In the genomic region with DNA sequence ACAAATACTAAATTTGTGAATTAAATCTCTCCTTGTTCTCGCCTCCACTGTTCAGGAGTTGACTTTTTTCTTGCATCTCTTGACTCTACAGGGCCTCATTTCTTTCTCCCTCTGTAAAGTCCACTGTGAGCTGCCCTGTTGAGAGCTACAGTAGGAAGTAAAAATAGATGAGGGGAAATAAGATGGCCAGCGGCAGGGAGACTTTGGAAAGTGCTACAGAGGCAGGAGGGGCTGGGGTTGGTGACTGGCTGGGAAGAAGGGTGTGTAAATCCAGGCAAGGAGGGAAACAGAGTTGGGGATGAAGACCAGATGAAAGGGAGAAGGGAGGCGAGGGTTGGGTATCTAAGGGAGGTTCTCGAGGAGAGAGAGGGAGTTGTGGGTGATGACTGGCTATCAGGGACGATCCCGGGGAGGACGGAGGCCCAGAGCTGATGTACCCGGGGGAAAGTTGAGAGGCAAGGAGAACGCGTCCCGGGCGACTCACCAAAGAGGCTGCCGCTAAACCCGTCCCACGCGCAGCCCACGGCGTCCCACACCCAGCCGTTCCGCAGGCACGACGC, we compare ENCODE assay signal across 8 mouse cellular contexts. TPM values are rescaled to one million over a fixed set of nuclear protein-coding genes. Genes with fewer than 3 reads are reported as not detected.
DNase-seq lines count a peak whose midpoint lies in the region; ATAC-seq and TF ChIP-seq lines count a peak whose summit lies in the region.

No protein-coding gene starts in this region.

- no peaks in the 10 kb centered on the region for H3K27me3 ChIP-seq in heart, embryonic 14.5 days (ENCODE audit: control insufficient read depth, insufficient read depth, low read length)
- no peaks in the 10 kb centered on the region for H3K27me3 ChIP-seq in liver, embryonic 14.5 days (ENCODE audit: control insufficient read depth, insufficient read depth, low read length)
- no peaks in the 10 kb centered on the region for H3K27me3 ChIP-seq in stomach, embryonic 16.5 days (ENCODE audit: control insufficient read depth, insufficient read depth, low read length)

- peak; percentile 14 for DNase-seq in kidney, adult 9 months
- no peak for DNase-seq in kidney, postnatal 36 days
- peak in 1 of 3 experiments; percentile 14 for DNase-seq in liver, embryonic 14.5 days (ENCODE audit: low read depth in 3 of 3, low spot score in 3 of 3)
- no peak for DNase-seq in adrenal gland, adult 8-10 months
- DNase-seq in cerebellum, adult 9-11 months: no peak

- TF ChIP-seq CTCF in bone marrow, adult 2 months (IDR thresholded peaks at IDR 0.05; ENCODE audit: control insufficient read depth, insufficient read depth, low read length): no peak
- no peak for TF ChIP-seq CTCF in liver, embryonic 14.5 days (IDR thresholded peaks at IDR 0.05; ENCODE audit: low read depth)

- H3K4me3 ChIP-seq in bone marrow, adult 2 months (replicated peaks; ENCODE audit: control insufficient read depth, low read depth, low read length): peak overlapping the region; percentile 94
- peak overlapping the region; percentile 73 to 85 for H3K4me3 ChIP-seq in heart, embryonic 14.5 days (ENCODE audit: control insufficient read depth in 1 of 2, insufficient read depth in 1 of 2, low read depth in 1 of 2, low read length in 2 of 2)
- peak overlapping the region; percentile 77 to 90 for H3K4me3 ChIP-seq in liver, embryonic 14.5 days (ENCODE audit: insufficient read depth in 1 of 2, low read depth in 2 of 2, low read length in 2 of 2)
- peak overlapping the region; percentile 64 for H3K4me3 ChIP-seq in stomach, embryonic 16.5 days (replicated peaks; ENCODE audit: low read length)

- no peak for TF ChIP-seq POLR2A in bone marrow, adult 2 months (IDR thresholded peaks at IDR 0.05; ENCODE audit: borderline replicate concordance, control insufficient read depth, low read depth, low read length)

- H3K9me3 ChIP-seq in heart, embryonic 14.5 days (ENCODE audit: control insufficient read depth, low read length): no peaks in the 10 kb centered on the region
- H3K9me3 ChIP-seq in liver, embryonic 14.5 days (ENCODE audit: control insufficient read depth, low read length): no peaks in the 10 kb centered on the region
- H3K9me3 ChIP-seq in stomach, embryonic 16.5 days (replicated peaks; ENCODE audit: control insufficient read depth, low read length): no peaks in the 10 kb centered on the region

- WGBS in bone marrow, adult 2 months: 3% methylated on average over 22 of the region's 22 CpGs
- 2% methylated on average over 22 of the region's 22 CpGs for WGBS in heart, embryonic 14.5 days
- 2% methylated on average over 22 of the region's 22 CpGs for WGBS in liver, embryonic 14.5 days (ENCODE audit: insufficient replicate concordance)
- WGBS in stomach, embryonic 16.5 days: 1% methylated on average over 22 of the region's 22 CpGs

- H3K9ac ChIP-seq in heart, embryonic 14.5 days (ENCODE audit: low read length): peak overlapping the region; percentile 89
- H3K9ac ChIP-seq in liver, embryonic 14.5 days (replicated peaks): peak overlapping the region; percentile 75
- H3K9ac ChIP-seq in stomach, embryonic 16.5 days (ENCODE audit: low read length): peak overlapping the region; percentile 83

- peaks cover 13% of the 10 kb centered on the region for H3K36me3 ChIP-seq in heart, embryonic 14.5 days (ENCODE audit: control insufficient read depth, insufficient read depth, low read length)
- no peaks in the 10 kb centered on the region for H3K36me3 ChIP-seq in liver, embryonic 14.5 days (replicated peaks; ENCODE audit: control insufficient read depth, insufficient read depth, low read depth)
- H3K36me3 ChIP-seq in stomach, embryonic 16.5 days (ENCODE audit: control insufficient read depth, insufficient read depth, low read length): no peaks in the 10 kb centered on the region

- no peak for ATAC-seq in heart, embryonic 14.5 days (ENCODE audit: insufficient number of reproducible peaks, insufficient read depth, low FRiP score, low read depth)
- ATAC-seq in liver, embryonic 14.5 days (ENCODE audit: insufficient read depth): peak; percentile 0; the same call in 1 of the 2 replicates
- ATAC-seq in stomach, embryonic 16.5 days (ENCODE audit: insufficient read depth, low FRiP score): no peak

- TF ChIP-seq EP300 in liver, embryonic 14.5 days (IDR thresholded peaks at IDR 0.05; ENCODE audit: low read depth): no peak

- H3K27ac ChIP-seq in bone marrow, adult 2 months (ENCODE audit: control insufficient read depth, insufficient read depth, low read depth, low read length, poor library complexity): peak overlapping the region; percentile 82; the same call in 1 of the 2 replicates
- peak overlapping the region; percentile 90 to 91 for H3K27ac ChIP-seq in heart, embryonic 14.5 days (replicated peaks in 1 of 2; ENCODE audit: control insufficient read depth in 1 of 2, insufficient read depth in 1 of 2, low read depth in 2 of 2, low read length in 2 of 2)
- peak overlapping the region; percentile 7; the same call in 1 of the 2 replicates for H3K27ac ChIP-seq in liver, embryonic 14.5 days
- peak overlapping the region; percentile 75 for H3K27ac ChIP-seq in stomach, embryonic 16.5 days (ENCODE audit: low read length)

- no peaks in the 10 kb centered on the region for H3K4me1 ChIP-seq in bone marrow, adult 2 months (ENCODE audit: control insufficient read depth, insufficient read depth, low read length)
- peaks cover 9 to 24% of the 10 kb centered on the region in 2 experiments for H3K4me1 ChIP-seq in heart, embryonic 14.5 days (ENCODE audit: control insufficient read depth in 2 of 2, insufficient read depth in 2 of 2, low read length in 2 of 2)
- H3K4me1 ChIP-seq in liver, embryonic 14.5 days (replicated peaks; ENCODE audit: control insufficient read depth in 2 of 2, insufficient read depth in 2 of 2, low read length in 1 of 2): peaks cover 6 to 10% of the 10 kb centered on the region in 2 experiments
- no peaks in the 10 kb centered on the region for H3K4me1 ChIP-seq in stomach, embryonic 16.5 days (ENCODE audit: control insufficient read depth, insufficient read depth, low read length)

- H3K4me2 ChIP-seq in heart, embryonic 14.5 days (ENCODE audit: low read length): peak overlapping the region; percentile 84
- peak overlapping the region; percentile 93 for H3K4me2 ChIP-seq in liver, embryonic 14.5 days (ENCODE audit: low read depth)
- peak overlapping the region; percentile 71 for H3K4me2 ChIP-seq in stomach, embryonic 16.5 days (ENCODE audit: low read depth, low read length)

RNA-seq across cellular contexts. Expression of gene Opn3, which starts 0.8 kb away (rescaled TPM):
- polyA plus RNA-seq in bone marrow, adult 2 months (2011; ENCODE audit: insufficient read depth, insufficient read length, low replicate concordance, missing spikeins): not detected in 2 replicates
- 13.4 and 15.6 TPM in 2 replicates for polyA plus RNA-seq in heart, embryonic 14.5 days (2014; fragmentation: Nextera tagmentation; extraction: Ambion mirVana)
- 0.50 and 0.54 TPM in 2 replicates for polyA plus RNA-seq in liver, embryonic 14.5 days (2012; rRNA removed)
- 1.1 TPM in 2 replicates for polyA plus RNA-seq in liver, embryonic 14.5 days (2014; fragmentation: Nextera tagmentation; extraction: Ambion mirVana)
- polyA plus RNA-seq in stomach, embryonic 16.5 days (2015; fragmentation: Nextera tagmentation; extraction: Ambion mirVana): 5.2 and 5.9 TPM in 2 replicates
- 10 to 100 TPM in 2 of 4 experiments, 1 to 10 TPM in 2; 7.7 to 16.8 (median 11.3) TPM for total RNA-seq in adrenal gland, adult 8-10 months (2022)

RNA-seq across cellular contexts. Expression of gene Chml, which starts 0.9 kb away (rescaled TPM):
- 1.5 and 2.6 TPM in 2 replicates for polyA plus RNA-seq in bone marrow, adult 2 months (2011; ENCODE audit: insufficient read depth, insufficient read length, low replicate concordance, missing spikeins)
- 6.9 TPM in 2 replicates for polyA plus RNA-seq in heart, embryonic 14.5 days (2014; fragmentation: Nextera tagmentation; extraction: Ambion mirVana)
- 0.74 and 1.1 TPM in 2 replicates for polyA plus RNA-seq in liver, embryonic 14.5 days (2012; rRNA removed)
- 0.81 and 0.82 TPM in 2 replicates for polyA plus RNA-seq in liver, embryonic 14.5 days (2014; fragmentation: Nextera tagmentation; extraction: Ambion mirVana)
- 3.0 and 3.4 TPM in 2 replicates for polyA plus RNA-seq in stomach, embryonic 16.5 days (2015; fragmentation: Nextera tagmentation; extraction: Ambion mirVana)
- 10 to 100 TPM in 1 of 4 experiments, 1 to 10 TPM in 3; 8.1 to 10.6 (median 9.5) TPM for total RNA-seq in adrenal gland, adult 8-10 months (2022)

RNA-seq across cellular contexts. Expression of gene Wdr64, which starts 6.6 kb away (rescaled TPM):
- polyA plus RNA-seq in bone marrow, adult 2 months (2011; ENCODE audit: insufficient read depth, insufficient read length, low replicate concordance, missing spikeins): not detected in 2 replicates
- polyA plus RNA-seq in heart, embryonic 14.5 days (2014; fragmentation: Nextera tagmentation; extraction: Ambion mirVana): not detected in 2 replicates
- not detected in 2 replicates for polyA plus RNA-seq in liver, embryonic 14.5 days (2012; rRNA removed)
- polyA plus RNA-seq in liver, embryonic 14.5 days (2014; fragmentation: Nextera tagmentation; extraction: Ambion mirVana): not detected in 2 replicates
- polyA plus RNA-seq in stomach, embryonic 16.5 days (2015; fragmentation: Nextera tagmentation; extraction: Ambion mirVana): not detected in 2 replicates
- total RNA-seq in adrenal gland, adult 8-10 months (2022): not detected

Comparison
In these comparisons a context has a peak if more than half of its experiments do, and no peak if none do; other contexts are left out.
1. H3K27ac ChIP-seq: peak in every context shown above with its lines; median percentile 90 in heart, embryonic 14.5 days; 82 in bone marrow, adult 2 months; 75 in stomach, embryonic 16.5 days; 7 in liver, embryonic 14.5 days.